Mouse (Mus musculus): ENCODE data around the gene Asic4.

Asic4 gene

DNA sequence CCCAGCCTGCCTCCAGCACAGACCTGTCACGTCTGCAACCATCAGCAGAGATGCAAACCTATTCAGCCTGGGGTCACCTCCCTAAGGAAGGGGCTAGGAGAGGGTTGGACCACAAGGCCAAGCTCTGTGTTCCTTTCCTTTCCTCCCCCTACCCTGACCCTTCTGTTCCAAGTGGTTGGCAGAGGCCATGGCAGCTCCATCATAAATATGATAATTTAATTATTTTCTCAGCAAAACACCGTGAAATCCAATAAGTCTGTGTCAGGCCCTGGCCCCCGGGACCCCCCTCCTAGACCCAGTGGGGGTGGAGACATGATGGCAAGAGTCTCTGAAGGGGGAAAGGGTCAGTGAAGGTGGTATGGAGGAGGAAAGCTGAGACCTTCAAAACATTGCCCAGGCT is 6.0 kb upstream of the Asic4 start:
- no peak for DNase-seq

DNA sequence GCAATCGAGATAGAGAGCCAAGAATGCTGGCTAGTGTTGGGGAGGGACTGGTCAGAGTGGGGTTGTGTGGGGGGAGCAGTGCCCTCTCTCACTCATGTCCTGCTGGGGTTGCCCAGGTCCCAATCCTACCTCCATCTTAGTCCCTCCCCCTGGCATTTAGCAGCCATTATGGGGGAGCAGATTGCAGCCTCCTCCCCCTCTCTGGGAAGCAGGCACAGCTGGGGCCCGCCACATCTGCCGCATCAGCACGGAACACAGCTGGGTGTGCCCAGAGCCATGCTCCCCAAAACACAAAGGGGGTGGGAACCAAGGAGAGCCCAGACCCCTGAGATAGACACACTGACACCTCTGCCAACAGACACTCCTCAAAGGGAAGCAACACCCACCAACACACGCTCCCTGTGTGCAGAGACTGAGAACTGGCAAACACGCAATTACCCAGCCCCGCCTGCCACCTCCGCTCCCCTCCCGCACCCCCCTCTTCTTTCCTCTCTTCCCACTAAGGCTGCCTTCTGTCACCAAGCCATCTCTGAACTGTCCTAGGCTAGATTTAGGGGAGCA is 5.0 kb upstream of the Asic4 start:
- no peak for DNase-seq

DNA sequence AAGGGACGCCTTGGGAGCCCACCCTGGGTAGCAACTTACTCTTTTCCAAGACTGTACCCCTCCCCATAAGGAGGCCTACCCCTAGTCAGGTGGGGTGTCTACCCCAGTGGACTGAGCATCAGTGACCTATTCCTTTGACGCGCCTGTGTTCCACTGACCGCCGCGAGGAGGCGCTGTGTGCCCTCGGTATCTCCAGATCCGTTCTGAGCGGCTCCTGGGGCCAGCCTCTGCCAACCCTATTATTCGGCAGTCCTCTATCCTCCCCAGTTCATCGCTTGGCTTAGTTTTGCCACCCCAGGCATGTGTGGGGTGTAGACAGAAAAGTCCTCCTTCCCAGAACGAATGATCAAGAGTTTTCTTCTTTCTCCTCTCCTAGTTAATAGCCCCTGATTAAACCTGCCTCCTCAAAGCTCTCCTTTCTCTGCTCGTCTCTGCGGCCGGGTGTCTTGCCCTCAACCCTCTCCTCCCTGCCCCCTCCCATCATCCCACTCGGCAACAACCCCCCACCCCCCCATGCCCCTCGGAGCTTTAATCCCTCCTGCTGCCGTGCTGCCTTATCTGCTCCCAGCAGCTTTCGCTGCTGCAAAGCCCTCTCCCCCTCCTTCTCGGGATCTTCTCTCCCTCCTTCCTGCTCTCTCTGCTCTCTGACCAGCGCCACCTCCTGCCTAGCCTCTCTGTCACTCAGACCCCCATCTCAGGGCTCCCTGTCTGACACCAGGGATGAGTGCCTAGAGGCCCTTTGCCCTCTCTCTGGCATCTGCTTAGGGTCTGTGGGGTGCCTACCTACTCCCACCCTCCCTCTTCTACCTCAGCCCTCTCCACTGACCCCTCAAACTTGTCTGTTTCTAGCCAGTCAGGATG is 4.3 kb upstream of the Asic4 start:
- peak; percentile 44 to 70 for DNase-seq

DNA sequence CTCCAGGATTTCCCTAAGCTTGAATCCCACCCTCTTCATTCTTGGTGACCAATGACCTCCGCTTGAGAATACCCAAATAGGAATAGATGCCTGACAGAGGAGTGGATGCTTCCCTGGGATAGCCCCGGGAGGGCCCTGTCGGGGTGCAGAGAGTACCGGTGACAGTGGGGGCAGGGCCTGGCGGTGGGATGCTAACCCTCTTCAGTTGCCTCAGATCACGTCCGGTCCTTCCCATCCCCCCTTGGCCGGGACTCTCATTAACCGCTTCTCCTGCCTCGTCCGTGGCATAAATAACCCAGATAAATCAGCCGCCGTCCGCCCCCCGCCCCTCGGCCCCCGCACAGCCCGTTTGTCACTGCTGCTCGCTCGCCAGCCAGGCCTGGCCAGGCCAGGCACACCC is 3.6 kb upstream of the Asic4 start:
- no peak for DNase-seq

DNA sequence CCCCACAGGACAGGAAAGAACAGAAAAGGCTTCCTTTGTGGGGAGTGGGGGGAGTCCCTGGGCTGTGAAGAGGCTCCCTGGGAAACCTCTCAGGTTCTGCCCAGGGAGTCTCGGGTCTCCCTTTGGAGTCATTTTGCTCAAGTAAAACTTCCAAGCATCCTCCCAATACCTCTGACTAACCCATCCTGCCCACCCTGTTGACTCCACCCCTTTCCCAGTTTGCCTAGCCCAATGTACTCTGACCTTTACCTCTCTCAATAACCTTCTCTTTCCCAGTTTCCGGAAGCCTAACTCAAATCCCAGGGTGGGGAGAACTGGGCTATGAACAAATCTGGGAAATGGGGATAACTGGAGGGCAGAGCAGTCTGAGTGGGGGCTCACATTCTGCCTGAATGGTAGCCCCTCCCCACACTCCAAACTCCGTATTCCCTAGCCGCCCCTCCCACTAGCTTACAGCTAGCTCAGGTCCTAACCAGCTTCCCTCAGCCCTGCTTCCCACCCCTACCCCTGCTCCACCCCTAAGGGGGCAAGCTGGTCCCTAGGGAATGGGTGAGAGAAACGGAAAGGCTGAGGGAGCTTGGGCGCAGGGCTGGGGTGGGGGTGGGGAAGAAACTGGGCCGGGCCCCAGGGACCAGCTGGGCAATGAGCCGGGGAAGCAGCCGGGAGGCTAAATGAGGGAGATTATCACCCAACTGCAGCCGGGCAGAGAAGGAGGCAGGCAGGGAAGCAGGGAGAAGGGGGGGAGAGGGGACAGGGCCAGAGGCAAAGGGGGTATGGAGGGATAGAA is 2.8 kb upstream of the Asic4 start:
- no peak for DNase-seq

DNA sequence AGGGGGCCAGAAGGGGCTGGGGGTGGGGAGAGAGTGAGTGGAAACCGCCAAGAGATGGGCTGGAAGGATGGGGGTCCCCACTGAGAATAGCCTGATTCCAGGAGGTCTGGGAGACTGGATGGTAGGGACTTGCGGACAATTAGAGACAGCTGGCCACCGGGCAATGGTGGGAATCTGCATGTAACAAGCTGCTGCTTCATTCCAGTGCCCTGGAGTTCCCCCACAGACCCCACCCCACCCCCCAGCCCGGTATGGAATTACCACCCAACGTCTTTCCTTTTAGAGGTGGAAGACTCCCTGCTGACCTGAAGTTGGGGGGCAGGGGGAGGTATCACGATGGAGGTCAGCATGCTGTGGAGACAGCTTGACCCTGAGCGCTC is 2.2 kb upstream of the Asic4 start:
- no peak for DNase-seq

DNA sequence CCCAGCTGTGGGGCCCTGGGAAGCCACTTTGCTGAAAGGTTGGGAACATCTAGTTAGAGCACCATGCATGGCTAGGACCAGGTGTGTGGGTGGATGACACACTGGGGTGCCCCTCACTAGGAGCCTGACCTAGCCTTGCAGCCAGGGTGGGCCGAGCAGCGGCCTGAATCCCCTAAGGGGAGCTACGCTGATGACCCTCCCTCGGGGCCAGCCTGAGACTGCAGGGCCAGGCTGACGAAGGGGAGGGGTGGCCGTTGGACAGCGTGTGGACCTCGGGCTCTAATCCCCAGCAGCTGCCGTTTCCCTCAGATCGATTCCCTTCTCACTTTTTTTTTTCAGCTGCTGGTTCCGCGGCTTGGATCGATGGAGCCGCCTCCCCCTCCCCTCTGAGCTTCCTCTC is 1.3 kb upstream of the Asic4 start:
- no peak for DNase-seq

DNA sequence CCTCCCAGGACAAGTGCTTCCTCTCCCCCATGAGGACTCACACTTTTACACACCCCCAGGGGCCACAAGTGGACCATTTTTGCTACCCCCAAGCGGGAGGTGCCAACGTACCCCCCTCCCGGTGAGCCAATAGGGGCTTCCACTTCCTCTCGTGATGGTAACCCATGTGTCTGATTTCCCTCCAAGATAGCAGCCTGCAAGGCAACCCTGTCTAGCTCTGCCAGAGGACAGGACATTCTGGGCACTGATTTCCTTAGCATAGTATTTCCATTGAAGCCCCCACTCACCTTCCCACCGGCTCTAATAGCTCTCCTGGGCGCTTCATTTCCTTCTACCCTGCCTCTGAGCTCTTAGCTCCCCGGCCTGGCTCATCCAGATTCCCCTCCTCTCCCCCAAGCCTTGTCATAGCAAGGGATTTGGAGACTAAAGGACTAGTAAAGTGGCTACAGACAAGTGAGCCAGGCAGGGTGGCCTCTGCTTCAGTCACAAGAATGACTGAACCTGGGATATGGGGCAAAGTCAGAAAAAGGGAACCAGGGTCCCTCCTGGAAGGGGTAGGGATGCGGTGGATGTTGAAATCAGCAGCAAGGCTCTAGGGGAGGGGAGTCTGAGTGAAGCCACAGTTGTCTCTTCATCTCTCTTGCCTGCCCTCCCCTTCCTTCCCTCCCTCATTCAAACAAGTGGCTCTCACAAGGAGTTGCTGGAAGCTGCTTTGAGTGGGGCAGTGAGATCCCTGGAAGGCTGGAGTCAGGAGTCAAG is 680 bp upstream of the Asic4 start:
- DNase-seq = no peak

DNA sequence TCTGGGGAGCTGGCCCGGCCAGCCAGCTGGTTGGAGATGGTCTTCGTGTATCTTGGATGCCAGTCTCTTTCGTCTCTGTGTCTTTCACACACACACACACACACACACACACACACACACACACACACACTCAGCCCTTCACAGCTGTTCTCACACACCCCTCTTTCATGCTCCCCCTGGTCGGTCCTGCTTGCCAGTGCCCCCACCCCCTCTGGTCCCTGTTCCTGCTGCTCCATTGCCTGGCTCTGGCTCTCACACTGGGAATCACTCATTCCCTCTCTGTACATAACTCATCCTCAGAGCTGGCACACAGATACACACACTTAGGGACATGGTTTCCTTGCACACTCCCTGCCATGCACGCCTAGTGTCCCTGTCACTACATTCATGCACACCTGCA is 1.7 kb downstream of the Asic4 start:
- DNase-seq = no peak

DNA sequence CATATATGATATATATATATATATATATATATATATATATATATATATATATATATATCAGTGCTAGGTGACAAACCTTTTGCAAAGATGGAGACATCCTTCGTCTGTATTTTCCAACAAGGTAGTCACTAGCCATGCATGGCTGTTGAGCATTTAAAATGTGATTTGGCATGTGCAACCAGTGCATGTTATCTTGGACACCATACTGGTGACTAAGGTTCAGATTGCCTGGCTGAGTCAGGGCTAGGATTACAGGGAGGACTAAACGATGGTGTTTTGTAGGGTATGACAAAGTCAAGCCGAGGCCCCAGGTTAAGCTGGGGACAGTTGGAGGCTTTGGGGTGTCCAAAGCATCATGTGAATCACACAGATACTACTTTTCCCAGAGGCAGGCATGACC is 5.2 kb downstream of the Asic4 start:
- no peak for DNase-seq

DNA sequence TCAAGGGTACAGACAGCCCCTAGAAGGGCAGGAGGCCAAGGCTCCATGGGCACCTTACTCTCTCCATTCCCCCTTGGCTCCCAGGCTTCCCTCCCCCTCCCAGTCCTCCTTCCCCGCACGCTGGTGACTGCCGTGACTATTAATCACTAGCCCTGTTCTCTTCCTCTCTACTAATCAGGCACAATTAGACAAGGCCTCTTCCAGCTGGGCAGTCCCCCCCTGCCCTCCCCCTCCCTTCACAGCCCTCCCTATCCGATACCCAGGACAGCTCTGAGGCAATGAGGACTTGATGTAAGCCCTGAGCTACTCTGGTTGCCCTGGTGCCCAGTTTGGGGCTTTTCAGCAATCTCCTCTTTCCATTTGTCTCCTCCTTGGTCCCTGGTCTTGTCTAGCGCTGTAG is 5.7 kb downstream of the Asic4 start:
- no peak for DNase-seq

DNA sequence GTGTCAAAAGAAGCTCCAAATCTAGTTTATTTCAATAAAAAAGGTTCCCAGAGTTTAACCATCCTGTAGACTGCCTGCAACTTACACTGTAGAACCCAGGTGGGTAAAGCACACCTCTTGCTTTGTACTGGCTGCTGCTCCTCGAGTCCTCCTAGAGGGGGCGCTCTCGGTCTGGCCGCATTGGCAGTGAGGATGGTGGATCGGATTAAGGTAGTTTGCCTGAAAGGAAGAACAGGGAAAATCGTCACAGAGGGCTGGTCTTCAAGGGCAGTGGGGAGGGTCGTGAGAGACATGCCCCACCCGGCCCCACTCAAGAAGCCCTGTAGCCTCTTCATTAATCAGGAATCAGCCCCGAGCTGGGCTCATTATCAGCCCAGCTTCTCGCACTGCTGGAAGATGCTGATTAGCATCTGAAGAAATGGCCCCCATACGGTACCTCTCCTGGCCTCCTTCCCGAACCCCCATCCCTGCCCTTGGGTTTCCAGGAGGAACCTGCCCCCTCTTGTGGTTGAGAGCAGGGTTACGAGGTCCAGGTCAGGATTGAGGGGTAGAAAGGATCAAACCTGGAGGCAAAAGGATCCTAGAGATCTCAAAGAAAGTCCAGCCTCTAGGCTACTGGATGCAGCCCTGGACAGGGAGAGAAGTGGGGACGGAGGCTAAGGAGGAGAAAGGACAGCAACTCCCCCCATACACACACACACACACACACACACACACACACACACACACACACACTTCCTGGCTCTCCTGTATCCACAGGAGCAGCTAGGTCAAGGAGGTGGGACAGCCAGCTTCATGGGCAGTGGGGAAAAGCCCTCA is 6.7 kb downstream of the Asic4 start:
- DNase-seq = no peak

DNA sequence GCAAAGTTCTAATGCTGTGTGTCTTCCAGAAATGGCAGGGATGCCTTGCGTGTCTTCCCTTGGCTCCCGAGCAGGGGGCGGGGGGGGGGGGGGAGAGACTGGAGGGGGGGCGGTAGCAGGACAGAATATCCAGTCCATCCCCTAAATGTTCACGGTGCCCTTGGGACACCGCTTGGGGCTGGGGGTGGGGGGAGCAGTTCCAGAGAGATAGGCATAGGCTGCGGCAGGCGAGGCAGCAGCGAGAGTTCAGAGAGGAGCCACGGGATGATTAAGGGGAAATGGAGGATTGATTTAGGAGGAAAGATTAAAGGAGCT is 7.4 kb downstream of the Asic4 start:
- no peak for DNase-seq

DNA sequence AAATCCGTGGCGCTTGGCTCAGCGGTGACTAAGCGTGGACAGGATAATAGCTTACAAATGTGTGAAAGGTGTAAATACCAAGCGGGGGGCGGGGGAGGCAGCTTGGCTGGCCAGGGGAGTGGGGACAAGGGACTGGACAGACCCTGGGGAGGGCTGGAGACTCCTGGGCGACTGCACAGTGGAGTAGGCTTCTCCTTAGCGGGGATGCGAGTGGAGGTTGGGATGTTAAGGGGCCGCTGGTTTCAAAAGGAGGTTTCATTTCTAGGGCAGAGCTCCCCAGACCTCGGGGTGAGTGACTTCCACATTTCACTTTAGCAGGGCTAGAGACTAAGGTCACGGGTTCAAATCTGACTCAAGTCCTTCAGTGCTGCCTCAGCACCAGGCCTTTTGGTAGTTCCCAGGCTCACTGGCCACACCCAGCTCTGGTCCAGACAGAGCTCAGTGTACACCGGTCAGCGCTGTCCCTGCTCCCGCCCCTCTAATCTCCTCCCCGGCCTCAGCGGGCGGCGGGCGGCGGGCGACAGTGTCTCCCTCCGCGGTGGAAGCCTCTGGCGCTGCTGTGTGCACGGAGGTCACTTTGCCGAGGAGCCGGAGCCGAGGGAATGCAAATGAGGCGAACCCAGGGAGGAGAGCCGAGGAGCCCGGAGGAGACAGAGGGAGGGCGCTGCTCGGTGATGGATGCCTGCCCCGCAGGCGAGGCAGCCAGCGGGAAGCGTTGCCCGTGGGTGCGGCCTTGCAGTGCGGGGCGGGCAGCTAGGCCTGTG is 8.0 kb downstream of the Asic4 start:
- no peak for DNase-seq

DNA sequence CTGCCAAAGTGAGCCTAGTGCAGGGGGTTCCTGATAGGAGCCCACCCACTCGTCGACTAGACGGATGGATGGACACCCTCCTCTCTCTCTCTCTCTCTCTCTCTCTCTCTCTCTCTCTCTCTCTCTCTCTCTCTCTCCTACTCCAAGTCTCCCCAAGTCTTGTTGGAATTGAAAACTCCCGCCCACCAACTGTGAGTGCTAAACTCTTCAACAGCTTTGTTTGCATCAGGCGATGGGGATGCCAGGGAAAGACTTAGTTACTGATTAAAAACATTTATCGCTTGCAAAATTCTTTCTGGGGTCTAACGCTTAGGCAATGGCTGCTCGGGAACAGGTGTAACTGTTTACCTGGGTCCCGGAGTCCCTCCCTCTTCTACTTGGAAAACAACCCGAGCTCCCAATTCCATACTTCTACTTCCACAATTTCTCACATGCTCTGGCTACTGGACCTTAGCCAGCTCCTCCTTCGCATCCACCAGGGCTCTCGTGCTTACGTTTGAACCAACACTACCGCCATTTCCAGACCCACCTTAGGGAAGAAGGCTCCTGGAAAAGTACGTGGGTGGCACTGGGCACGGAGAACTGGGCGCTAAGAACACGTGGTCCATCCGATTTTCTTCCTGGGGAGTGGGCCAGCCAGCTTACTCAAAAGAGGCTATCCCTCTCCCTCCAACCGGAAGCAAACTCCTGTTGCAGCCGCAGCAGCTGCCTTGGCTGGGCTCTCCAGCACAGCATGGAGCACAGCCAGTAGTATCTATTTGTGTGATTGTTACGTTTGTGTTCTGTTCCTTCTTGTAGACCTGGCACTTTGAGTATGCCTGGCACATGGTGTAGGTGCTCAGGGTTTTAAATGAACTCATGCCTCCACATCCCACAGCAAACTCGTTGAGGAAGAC is 8.8 kb downstream of the Asic4 start:
- DNase-seq = no peak

DNA sequence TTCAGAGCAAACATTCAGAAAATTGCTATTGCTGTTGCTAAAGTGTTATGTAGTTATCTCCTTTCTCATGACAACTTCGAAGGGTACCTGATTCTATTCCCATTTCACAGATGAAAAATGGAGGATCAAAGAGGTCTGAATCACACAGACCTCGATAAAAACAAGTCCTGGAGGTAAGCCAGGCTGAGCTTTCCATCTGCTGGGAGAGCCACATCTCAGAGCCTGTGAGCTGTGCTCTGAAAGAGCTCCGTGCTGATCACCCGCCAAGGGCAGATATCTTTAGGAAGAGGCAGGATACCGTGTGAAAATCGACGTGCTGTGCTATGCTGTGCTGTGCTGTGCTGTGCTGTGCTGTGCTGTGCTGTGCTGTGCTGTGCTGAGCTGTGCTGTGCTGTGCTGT is 10.1 kb downstream of the Asic4 start:
- no peak for DNase-seq

DNA sequence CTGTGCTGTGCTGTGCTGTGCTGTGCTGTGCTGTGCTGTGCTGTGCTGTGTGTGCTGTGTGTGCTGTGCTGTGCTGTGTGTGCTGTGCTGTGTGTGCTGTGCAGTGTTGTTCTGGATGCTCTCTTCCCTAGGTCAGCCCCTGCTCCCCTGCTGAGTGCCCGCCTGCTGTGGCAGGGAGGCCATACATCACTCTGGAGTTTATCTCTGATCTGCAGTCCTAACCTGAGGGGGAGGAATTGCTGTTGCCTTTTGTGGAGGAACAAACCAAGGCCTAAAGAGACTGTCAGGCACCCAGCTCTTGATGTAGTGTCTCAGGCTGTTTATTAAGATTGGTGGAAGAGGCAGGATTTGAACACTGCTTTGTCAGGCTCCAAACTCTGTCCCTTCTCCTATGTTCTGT is 12.4 kb downstream of the Asic4 start:
- no peak for DNase-seq

DNA sequence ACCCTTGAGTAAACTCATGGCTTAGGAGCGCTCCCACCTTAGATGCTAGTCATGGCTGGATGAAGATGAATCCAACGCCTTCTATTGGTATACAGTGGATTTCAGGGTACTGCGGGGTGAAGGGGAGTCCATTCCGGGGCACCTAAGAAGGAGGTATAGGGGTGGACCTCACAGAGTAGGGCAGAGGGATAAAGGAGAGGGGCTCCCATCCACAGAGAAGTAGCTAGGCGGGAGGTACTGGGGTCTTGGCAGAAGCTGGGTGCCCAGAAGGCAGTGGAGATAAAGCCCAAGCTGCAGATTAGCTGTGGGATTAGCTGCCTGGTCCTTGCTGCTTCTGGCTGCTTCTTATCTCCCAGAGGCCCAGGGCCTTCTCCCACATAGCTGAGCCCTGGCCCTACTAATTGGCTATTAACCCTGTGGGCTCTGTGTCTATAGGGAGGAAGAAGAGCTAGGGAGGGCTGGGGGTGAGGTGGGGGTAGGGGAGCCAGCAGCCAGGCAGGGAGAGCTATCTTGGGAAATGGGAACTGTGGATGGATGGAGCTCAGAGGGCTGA is 13.5 kb downstream of the Asic4 start:
- DNase-seq = no peak

DNA sequence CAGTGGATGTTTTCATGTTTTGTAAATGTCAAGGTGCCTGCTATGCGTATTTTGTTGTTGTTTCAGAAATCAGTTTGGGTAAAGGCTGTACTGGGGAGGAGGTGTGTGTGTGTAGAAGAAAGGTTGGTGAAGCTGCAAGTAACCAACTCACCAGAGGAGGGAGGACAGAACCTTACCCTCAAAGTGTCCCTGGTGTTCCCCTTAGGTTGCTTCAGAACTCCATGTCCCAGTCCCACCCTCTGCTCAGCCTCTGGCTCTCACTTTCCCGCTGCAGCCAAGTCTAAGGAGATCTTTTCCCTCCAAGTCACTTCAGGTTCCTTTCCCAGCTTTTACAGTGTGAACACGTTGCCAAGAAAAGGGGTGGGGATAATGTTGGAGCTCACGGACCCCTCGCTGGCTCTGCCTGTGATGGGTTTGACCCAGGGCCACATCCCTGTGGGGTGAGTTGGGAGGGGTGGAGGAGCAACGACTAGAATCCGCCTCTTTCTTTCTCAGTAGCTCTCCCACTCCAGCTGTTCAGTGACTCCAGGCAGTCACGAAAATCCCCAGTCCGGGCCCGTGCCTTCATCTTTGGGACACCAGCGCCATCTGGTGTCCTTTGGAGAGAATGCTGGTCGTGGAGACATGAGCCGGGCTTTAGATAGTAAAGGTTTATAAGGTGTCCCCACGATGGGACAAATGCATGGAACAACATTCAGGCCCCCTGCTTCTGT is 17.1 kb downstream of the Asic4 start:
- DNase-seq = peak; percentile 36 to 66

All from spleen, adult 18-20 months (tissue).